Mouse (Mus musculus): ENCODE measurements around the gene Kctd12. TPM values are rescaled to one million over a fixed set of nuclear protein-coding genes. Genes with fewer than 3 reads are reported as not detected.

Gene Kctd12
- total and polyA plus RNA-seq, 2 experiments from 2014 or later: 13.0 to 125 TPM

DNA sequence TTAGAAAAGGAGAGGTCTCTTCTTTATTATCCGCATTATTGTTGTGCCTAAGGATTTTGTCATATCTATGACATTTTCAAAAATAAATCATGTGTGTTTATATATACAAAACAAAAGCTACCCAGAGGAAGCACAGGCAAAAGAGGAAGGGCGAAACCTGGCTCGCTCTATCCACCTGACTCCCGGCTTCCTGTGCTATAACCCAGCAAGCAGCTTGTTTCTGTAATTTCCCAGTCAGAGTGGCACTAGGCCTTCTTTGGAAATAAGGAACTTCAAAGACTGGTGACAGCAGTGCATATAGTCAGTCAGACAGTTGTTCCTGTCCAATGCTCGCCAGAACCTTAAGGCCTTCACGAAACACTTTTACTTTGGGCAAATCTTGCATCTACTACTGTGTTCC, 6.6 kb downstream of the Kctd12 start:
- 90% methylated on average over 6 of the region's 6 CpGs for WGBS
- no peaks in the 10 kb centered on the region for H3K27me3 ChIP-seq (ENCODE audit: insufficient read depth, low read length)
- no peak for TF ChIP-seq CTCF (IDR thresholded peaks at IDR 0.05)

GRCm38 (mm10) chr14:102968824-102969223, 13.6 kb downstream of the Kctd12 start:
- TF ChIP-seq CTCF (IDR thresholded peaks at IDR 0.05): no peak
- H3K27ac ChIP-seq (ENCODE audit: low read depth, low read length): no peak overlapping the region
- no peak overlapping the region for H3K4me3 ChIP-seq (ENCODE audit: low read depth, low read length)
- DNase-seq (ENCODE audit: low spot score) (no peak), ATAC-seq (ENCODE audit: low FRiP score) (no peak)
- no peaks in the 10 kb centered on the region for H3K4me1 ChIP-seq (ENCODE audit: insufficient read depth, low read length)
- no peaks in the 10 kb centered on the region for H3K36me3 ChIP-seq (ENCODE audit: insufficient read depth, low read length)
- 80% methylated on average over 5 of the region's 5 CpGs for WGBS
- no peak overlapping the region for H3K9ac ChIP-seq (replicated peaks; ENCODE audit: low read length, poor library complexity, severe bottlenecking)
- H3K27me3 ChIP-seq (ENCODE audit: insufficient read depth, low read length): no peaks in the 10 kb centered on the region
- H3K4me2 ChIP-seq (ENCODE audit: low read depth, low read length, poor library complexity, severe bottlenecking): no peak overlapping the region
- H3K9me3 ChIP-seq (ENCODE audit: low read length): no peaks in the 10 kb centered on the region

More for the DNA sequence above, 6.6 kb downstream of the Kctd12 start:
- ATAC-seq (ENCODE audit: low FRiP score) (no peak), DNase-seq (ENCODE audit: low spot score) (no peak)
- Histone ChIP-seq H3K9ac (replicated peaks; ENCODE audit: low read length, poor library complexity, severe bottlenecking) (no peak overlapping the region), H3K36me3 (ENCODE audit: insufficient read depth, low read length) (no peaks in the 10 kb centered on the region), H3K4me3 (ENCODE audit: low read depth, low read length) (no peak overlapping the region), H3K9me3 (ENCODE audit: low read length) (no peaks in the 10 kb centered on the region), H3K4me1 (ENCODE audit: insufficient read depth, low read length) (no peaks in the 10 kb centered on the region), H3K27ac (ENCODE audit: low read depth, low read length) (no peak overlapping the region), H3K4me2 (ENCODE audit: low read depth, low read length, poor library complexity, severe bottlenecking) (no peak overlapping the region)

DNA sequence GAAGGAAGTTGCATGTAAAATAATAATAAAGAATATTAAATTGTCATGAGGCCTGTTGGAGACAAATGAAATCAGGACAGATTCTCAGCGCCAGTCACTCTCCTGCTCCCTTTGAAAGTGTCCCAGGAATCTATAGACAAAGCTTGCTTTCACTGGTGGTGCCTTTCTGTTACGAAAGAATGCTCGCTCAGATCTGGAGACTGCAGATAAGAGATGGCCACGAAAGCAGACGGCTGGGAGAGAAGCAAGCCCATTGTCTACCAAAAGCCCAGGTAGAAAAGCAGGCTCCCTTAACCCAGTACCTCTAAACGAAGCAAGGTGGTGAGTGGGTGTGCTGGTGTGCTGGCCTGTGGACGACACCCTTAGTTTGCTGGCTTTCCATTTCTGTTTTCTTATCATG, 16.2 kb downstream of the Kctd12 start:
- no peak for DNase-seq (ENCODE audit: low spot score)
- no peak for ATAC-seq (ENCODE audit: low FRiP score)
- 66% methylated on average over 7 of the region's 7 CpGs for whole genome bisulfite sequencing
- Histone ChIP-seq H3K9ac (replicated peaks; ENCODE audit: low read length, poor library complexity, severe bottlenecking) (no peak overlapping the region), H3K4me3 (ENCODE audit: low read depth, low read length) (no peak overlapping the region), H3K4me2 (ENCODE audit: low read depth, low read length, poor library complexity, severe bottlenecking) (no peak overlapping the region), H3K36me3 (ENCODE audit: insufficient read depth, low read length) (no peaks in the 10 kb centered on the region), H3K27ac (ENCODE audit: low read depth, low read length) (no peak overlapping the region), H3K9me3 (ENCODE audit: low read length) (no peaks in the 10 kb centered on the region), H3K27me3 (ENCODE audit: insufficient read depth, low read length) (no peaks in the 10 kb centered on the region), H3K4me1 (ENCODE audit: insufficient read depth, low read length) (no peaks in the 10 kb centered on the region)
- no peak for TF ChIP-seq CTCF (IDR thresholded peaks at IDR 0.05)

DNA sequence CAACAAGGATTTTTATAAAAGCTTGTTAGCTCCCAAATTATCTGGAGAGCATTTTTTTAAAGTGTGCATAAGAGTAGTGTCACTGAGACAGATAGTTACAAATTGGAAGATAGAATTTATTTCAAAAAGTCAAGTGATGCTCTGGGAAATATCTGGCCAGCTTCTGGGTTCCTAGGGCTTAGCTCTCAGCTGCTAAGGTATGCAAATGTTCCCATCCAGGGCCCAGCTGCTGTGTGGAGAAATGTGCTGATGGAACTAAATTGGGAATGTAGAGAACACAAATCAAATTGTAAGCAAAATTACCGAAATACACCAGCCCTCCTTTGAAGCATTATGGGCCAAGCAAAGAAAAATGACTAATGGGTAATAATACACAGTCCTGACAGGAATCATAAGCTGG, 16.6 kb downstream of the Kctd12 start:
- H3K4me3 ChIP-seq (ENCODE audit: low read depth, low read length): no peak overlapping the region
- H3K9ac ChIP-seq (replicated peaks; ENCODE audit: low read length, poor library complexity, severe bottlenecking): no peak overlapping the region
- no peak for DNase-seq (ENCODE audit: low spot score)
- no peaks in the 10 kb centered on the region for H3K36me3 ChIP-seq (ENCODE audit: insufficient read depth, low read length)
- no peak overlapping the region for H3K4me2 ChIP-seq (ENCODE audit: low read depth, low read length, poor library complexity, severe bottlenecking)
- ATAC-seq (ENCODE audit: low FRiP score): no peak
- no peaks in the 10 kb centered on the region for H3K9me3 ChIP-seq (ENCODE audit: low read length)
- WGBS: 92% methylated on average over 1 of the region's 1 CpGs
- TF ChIP-seq CTCF (IDR thresholded peaks at IDR 0.05): no peak
- no peaks in the 10 kb centered on the region for H3K27me3 ChIP-seq (ENCODE audit: insufficient read depth, low read length)
- H3K27ac ChIP-seq (ENCODE audit: low read depth, low read length): no peak overlapping the region
- no peaks in the 10 kb centered on the region for H3K4me1 ChIP-seq (ENCODE audit: insufficient read depth, low read length)

- Histone ChIP-seq H3K27me3 (ENCODE audit: insufficient read depth, low read length) (no peaks in the 10 kb centered on the region), H3K9me3 (ENCODE audit: low read length) (no peaks in the 10 kb centered on the region), H3K9ac (replicated peaks; ENCODE audit: low read length, poor library complexity, severe bottlenecking) (no peak overlapping the region), H3K4me3 (ENCODE audit: low read depth, low read length) (no peak overlapping the region), H3K36me3 (ENCODE audit: insufficient read depth, low read length) (no peaks in the 10 kb centered on the region), H3K4me2 (ENCODE audit: low read depth, low read length, poor library complexity, severe bottlenecking) (no peak overlapping the region), H3K4me1 (ENCODE audit: insufficient read depth, low read length) (no peaks in the 10 kb centered on the region), H3K27ac (ENCODE audit: low read depth, low read length) (no peak overlapping the region)
- no peak for TF ChIP-seq CTCF (IDR thresholded peaks at IDR 0.05)
- 86% methylated on average over 2 of the region's 2 CpGs for WGBS
- ATAC-seq (ENCODE audit: low FRiP score): no peak
- DNase-seq (ENCODE audit: low spot score): no peak
These were observed 20.4 kb downstream of the Kctd12 start for GRCm38 (mm10) chr14:102962019-102962418.

GRCm38 (mm10) chr14:102953511-102953910, 28.9 kb downstream of the Kctd12 start:
- Histone ChIP-seq H3K27me3 (ENCODE audit: insufficient read depth, low read length) (no peaks in the 10 kb centered on the region), H3K27ac (ENCODE audit: low read depth, low read length) (no peak overlapping the region), H3K9ac (replicated peaks; ENCODE audit: low read length, poor library complexity, severe bottlenecking) (no peak overlapping the region), H3K4me1 (ENCODE audit: insufficient read depth, low read length) (no peaks in the 10 kb centered on the region), H3K36me3 (ENCODE audit: insufficient read depth, low read length) (no peaks in the 10 kb centered on the region), H3K4me3 (ENCODE audit: low read depth, low read length) (no peak overlapping the region), H3K9me3 (ENCODE audit: low read length) (no peaks in the 10 kb centered on the region), H3K4me2 (ENCODE audit: low read depth, low read length, poor library complexity, severe bottlenecking) (no peak overlapping the region)
- no peak for TF ChIP-seq CTCF (IDR thresholded peaks at IDR 0.05)
- WGBS: 36% methylated on average over 8 of the region's 8 CpGs
- ATAC-seq (ENCODE audit: low FRiP score) (no peak), DNase-seq (ENCODE audit: low spot score) (no peak)

Measured in midbrain, postnatal 0 days (tissue).